12 mouse cellular contexts compared by ENCODE assay signal in the genomic region with DNA sequence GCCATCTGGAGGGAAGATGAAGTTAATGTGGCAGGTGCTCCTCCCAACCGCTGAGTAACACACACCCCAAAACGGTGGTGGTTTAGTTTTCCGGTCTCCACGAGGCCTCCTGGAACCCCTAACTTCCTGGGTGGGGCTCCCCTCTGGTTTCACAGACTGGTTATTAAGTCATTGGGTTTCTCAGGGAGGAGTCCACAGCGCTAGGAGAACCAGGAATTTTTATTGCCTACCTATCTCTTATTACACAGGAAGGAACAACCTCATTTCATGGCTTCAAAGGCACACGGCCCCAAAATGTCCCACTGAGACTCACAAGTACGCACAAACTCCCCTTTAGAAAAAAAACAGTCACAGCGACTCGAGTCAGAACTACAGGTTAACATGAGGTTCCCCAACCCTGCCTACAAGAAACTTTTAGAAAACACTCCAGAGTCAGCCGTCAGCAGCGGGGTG. TPM values are rescaled to one million over a fixed set of nuclear protein-coding genes. Genes with fewer than 3 reads are reported as not detected.
DNase-seq lines count a peak whose midpoint lies in the region; ATAC-seq and TF ChIP-seq lines count a peak whose summit lies in the region.
"Had no signal": no experiment of that assay in that cellular context is flagged by ENCODE, and none has a peak within 500 bp of the region (broad histone marks: within the 10 kb centered on the region; RNA-seq: fewer than 3 reads in every experiment).

No protein-coding gene starts in this region.

- 20% methylated on average over 11 of the region's 11 CpGs for WGBS in kidney, embryonic 14.5 days

- no peak for DNase-seq in kidney, adult 11 months
- DNase-seq in G1E (ENCODE audit: low spot score), result no peak
- DNase-seq in right cerebral cortex, postnatal 14 days, result no peak
- DNase-seq in gastrocnemius, adult 8-10 months (ENCODE audit: low spot score in 2 of 2), result no peak
- DNase-seq in embryo, embryonic 10 days (ENCODE audit: low spot score), result no peak
- DNase-seq: adrenal gland, adult 8-10 months had no signal

- H3K27ac ChIP-seq in kidney, embryonic 14.5 days (ENCODE audit: low read depth, low read length), result peak overlapping the region; percentile 78
- H3K27ac ChIP-seq: layer of hippocampus, adult 2 months; midbrain, embryonic 15.5 days had no signal

- H3ac ChIP-seq in myocyte (ENCODE audit: control insufficient read depth, insufficient read length), result no peak overlapping the region

- H3K36me3 ChIP-seq in kidney, embryonic 14.5 days (ENCODE audit: control insufficient read depth, insufficient read depth, low read length), result peaks cover 49% of the 10 kb centered on the region
- H3K36me3 ChIP-seq in G1E (replicated peaks) (peaks cover 100% of the 10 kb centered on the region), myocyte (ENCODE audit: control insufficient read depth, insufficient read depth) (peaks cover 4% of the 10 kb centered on the region)
- H3K36me3 ChIP-seq: midbrain, embryonic 15.5 days had no signal

- no peak for TF ChIP-seq POLR2A in myocyte (IDR thresholded peaks at IDR 0.05; ENCODE audit: insufficient read length, low read depth)

- H3K27me3 ChIP-seq in kidney, embryonic 14.5 days (ENCODE audit: control insufficient read depth, insufficient read depth, low read length), result no peaks in the 10 kb centered on the region
- H3K27me3 ChIP-seq in G1E (ENCODE audit: insufficient read depth, low read length), result no peaks in the 10 kb centered on the region
- no peaks in the 10 kb centered on the region for H3K27me3 ChIP-seq in myocyte (ENCODE audit: control insufficient read depth, insufficient read depth, insufficient read length)
- H3K27me3 ChIP-seq: embryonic facial prominence, embryonic 12.5 days; midbrain, embryonic 15.5 days had no signal

- no peaks in the 10 kb centered on the region for H3K79me2 ChIP-seq in myocyte (ENCODE audit: control insufficient read depth, insufficient read depth)

- no peak for ATAC-seq in kidney, embryonic 14.5 days (ENCODE audit: low FRiP score, low TSS enrichment)
- peak; percentile 73 for ATAC-seq in G1E (ENCODE audit: extremely low read depth, insufficient number of reproducible peaks, low FRiP score, poor library complexity, severe bottlenecking)
- ATAC-seq in hematopoietic stem cell, adult 5-6 weeks (replicated peaks in 1 of 2; ENCODE audit: insufficient read depth in 1 of 2, low FRiP score in 2 of 2, low TSS enrichment in 1 of 2, low read depth in 1 of 2, poor library complexity in 2 of 2, severe bottlenecking in 2 of 2), result peak; percentile 38 to 43; a peak in 3 of 4 replicates
- ATAC-seq: midbrain, embryonic 15.5 days had no signal

- H3K4me1 ChIP-seq in kidney, embryonic 14.5 days (ENCODE audit: control insufficient read depth, insufficient read depth, low read length), result peaks cover 57% of the 10 kb centered on the region
- H3K4me1 ChIP-seq in G1E (ENCODE audit: insufficient read depth, low read depth, low read length), result peaks cover 30% of the 10 kb centered on the region

- H3K4me3 ChIP-seq in kidney, embryonic 14.5 days (ENCODE audit: low read length), result no peak overlapping the region
- H3K4me3 ChIP-seq in G1E (ENCODE audit: low read depth, low read length) (no peak overlapping the region), myocyte (no peak overlapping the region)
- H3K4me3 ChIP-seq: embryonic facial prominence, embryonic 12.5 days; layer of hippocampus, adult 2 months; midbrain, embryonic 15.5 days had no signal

- no peak overlapping the region; the same call in 1 of the 2 replicates for H3K9ac ChIP-seq in kidney, embryonic 14.5 days (ENCODE audit: low read depth, low read length)
- H3K9ac ChIP-seq: embryonic facial prominence, embryonic 12.5 days; midbrain, embryonic 15.5 days had no signal

- TF ChIP-seq CTCF in G1E (IDR thresholded peaks at IDR 0.05; ENCODE audit: low read depth, low read length), result no peak

- H3K4me2 ChIP-seq in kidney, embryonic 14.5 days (replicated peaks; ENCODE audit: low read depth, low read length), result no peak overlapping the region
- peak overlapping the region; percentile 45 for H3K4me2 ChIP-seq in myocyte (ENCODE audit: low read depth)
- H3K4me2 ChIP-seq: embryonic facial prominence, embryonic 12.5 days; midbrain, embryonic 15.5 days had no signal

- H3K9me3 ChIP-seq in kidney, embryonic 14.5 days (ENCODE audit: control insufficient read depth, low read length), result no peaks in the 10 kb centered on the region
- H3K9me3 ChIP-seq in G1E (replicated peaks), result no peaks in the 10 kb centered on the region
- H3K9me3 ChIP-seq: embryonic facial prominence, embryonic 12.5 days; midbrain, embryonic 15.5 days had no signal

TF ChIP-seq in myocyte, 11 proteins besides CTCF, POLR2A, EP300 and RAD21:
- TF ChIP-seq MYOD1 (IDR thresholded peaks at IDR 0.05; ENCODE audit: control insufficient read depth in 1 of 3, insufficient read length in 2 of 3, low read depth in 2 of 3) (peak in 1 of 3 experiments; percentile 60), MAX (IDR thresholded peaks at IDR 0.05; ENCODE audit: low read depth) (no peak)

RNA-seq across cellular contexts. Expression of gene Ezr, which starts 38.8 kb away (rescaled TPM):
- polyA plus RNA-seq in kidney, embryonic 14.5 days (2014; fragmentation: Nextera tagmentation; extraction: Ambion mirVana), result 96.7 and 158 TPM in 2 replicates
- total RNA-seq in G1E (2014; fragmentation: Nextera tagmentation) (48.3 and 56.8 TPM in 2 replicates), G1E (2017) (84.3 and 99.9 TPM in 2 replicates)
- polyA plus RNA-seq in G1E (2012) (315 and 330 TPM in 2 replicates), myocyte (2012; fragmentation: generic; extraction: Trizol) (35.9 TPM)
- total RNA-seq in hematopoietic stem cell, adult 5-6 weeks (2017), result 130 and 159 TPM in 2 replicates
- total RNA-seq in gastrocnemius, adult 8-10 months (2022), result 1 to 10 TPM in 3 of 4 experiments, under 1 TPM in 1; 0.58 to 1.5 (median 1.3) TPM

Comparison
In these comparisons a context has a peak if more than half of its experiments do, and no peak if none do; other contexts are left out.
1. RNA of gene Ezr, which starts 38.8 kb away (total RNA-seq): 130 to 159 TPM in hematopoietic stem cell, adult 5-6 weeks and 48.3 to 99.9 TPM in G1E; 0.58 to 1.5 TPM in gastrocnemius, adult 8-10 months; every median in the first group is over 10 times any median in the second.